Mouse (Mus musculus): ENCODE results near the gene Rnf182.

GRCm38 (mm10) chr13:43615577-43616254 lies at the start of gene Rnf182:
- TF ChIP-seq POLR2A (IDR thresholded peaks at IDR 0.05; ENCODE audit: control insufficient read depth, extremely low read depth, insufficient read depth, low read length, poor library complexity) (no peak), CTCF (IDR thresholded peaks at IDR 0.05; ENCODE audit: borderline replicate concordance, control insufficient read depth, extremely low read depth, insufficient read depth, low read length, poor library complexity) (no peak)
